Mouse (Mus musculus) embryonic facial prominence, embryonic 12.5 days (tissue): ENCODE measurements around the gene L3mbtl3. TPM values are rescaled to one million over a fixed set of nuclear protein-coding genes. Genes with fewer than 3 reads are reported as not detected.

ENCODE experiments used
- ATAC-seq: fragments of 200-750 bp; cut with Nextera tagmentation; 2 replicates; pipeline ENCODE4 v1.8.0; 2017; ENCODE audit not compliant: insufficient number of reproducible peaks, insufficient read depth, low FRiP score, low TSS enrichment
- H3K27ac ChIP-seq: fragments of 300-500 bp; sonication (generic); 2 replicates; pipeline ENCODE4 v1.5.1; 2016; ENCODE audit warnings: mild to moderate bottlenecking
- H3K27me3 ChIP-seq: fragments of 300-500 bp; sonication (generic); 2 replicates; pipeline ENCODE4 v1.6.1; 2016; ENCODE audit warnings: mild to moderate bottlenecking, moderate library complexity
- H3K36me3 ChIP-seq: fragments of 300-500 bp; sonication (generic); 2 replicates; pipeline ENCODE4 v1.6.1; 2016; ENCODE audit warnings: mild to moderate bottlenecking
- H3K4me1 ChIP-seq: fragments of 300-500 bp; sonication (generic); 2 replicates; pipeline ENCODE4 v1.6.1; 2016
- H3K4me2 ChIP-seq: fragments of 300-500 bp; sonication (generic); replicated peaks from 2 replicates; pipeline ENCODE4 v1.6.1; 2016; ENCODE audit warnings: mild to moderate bottlenecking, moderate library complexity
- H3K4me3 ChIP-seq: fragments of 300-500 bp; sonication (generic); 2 replicates; pipeline ENCODE4 v1.5.1; 2016; ENCODE audit warnings: mild to moderate bottlenecking
- H3K9ac ChIP-seq: fragments of 300-500 bp; sonication (generic); 2 replicates; pipeline ENCODE4 v1.6.1; 2016; ENCODE audit warnings: mild to moderate bottlenecking, moderate library complexity
- H3K9me3 ChIP-seq: fragments of 300-500 bp; sonication (generic); 2 replicates; pipeline ENCODE4 v1.6.1; 2016; ENCODE audit warnings: mild to moderate bottlenecking, moderate library complexity
- WGBS: fragments of 180-500 bp; shearing (Covaris S2); methylation state at CpG from one replicate; pipeline ENCODE4 v1.1.7; 2016; 5-methylcytosine and 5-hydroxymethylcytosine counted together
- microRNA-seq: library from miRNA; unstranded; fragments of <30 nt; microRNA quantifications from one replicate; pipeline ENCODE4, GENCODE M21; 2017
- polyA plus RNA-seq: library from polyadenylated mRNA; unstranded; fragments of >200 nt; fragmentation: Nextera tagmentation; extraction: Ambion mirVana; gene quantifications from 2 replicates; pipeline ENCODE4 v1.2.1, GENCODE M21; 2016

The L3mbtl3 gene
- polyA plus RNA-seq, 1 experiment from 2014 or later = 26.0 TPM

GRCm38 (mm10) chr10:26228187-26228586, 147.6 kb downstream of the L3mbtl3 start:
- H3K9me3 ChIP-seq = no peaks in the 10 kb centered on the region
- no peaks in the 10 kb centered on the region for H3K4me1 ChIP-seq
- no peak overlapping the region for H3K9ac ChIP-seq
- ATAC-seq = no peak
- no peak overlapping the region for H3K4me3 ChIP-seq
- H3K27ac ChIP-seq = no peak overlapping the region
- H3K36me3 ChIP-seq = no peaks in the 10 kb centered on the region
- H3K27me3 ChIP-seq = no peaks in the 10 kb centered on the region
- H3K4me2 ChIP-seq = no peak overlapping the region

GRCm38 (mm10) chr10:26226734-26227133, 149.0 kb downstream of the L3mbtl3 start:
- Histone ChIP-seq H3K9me3 (no peaks in the 10 kb centered on the region), H3K4me2 (no peak overlapping the region), H3K4me3 (no peak overlapping the region), H3K9ac (no peak overlapping the region), H3K4me1 (no peaks in the 10 kb centered on the region), H3K27ac (no peak overlapping the region), H3K36me3 (no peaks in the 10 kb centered on the region), H3K27me3 (no peaks in the 10 kb centered on the region)
- WGBS = 42% methylated on average over 2 of the region's 2 CpGs
- ATAC-seq = no peak

- Histone ChIP-seq H3K27me3 (no peaks in the 10 kb centered on the region), H3K9me3 (no peaks in the 10 kb centered on the region), H3K9ac (no peak overlapping the region), H3K27ac (no peak overlapping the region), H3K4me3 (no peak overlapping the region), H3K36me3 (no peaks in the 10 kb centered on the region), H3K4me2 (no peak overlapping the region), H3K4me1 (no peaks in the 10 kb centered on the region)
- 82% methylated on average over 5 of the region's 5 CpGs for WGBS
- ATAC-seq = no peak
Observed at GRCm38 (mm10) chr10:26226241-26226640, 149.5 kb downstream of the L3mbtl3 start.

Small RNAs within 50 kb of the gene (microRNA-seq; reads per million reads assigned to microRNA genes)
- not detected for gene Gm27754

Other genes starting within 250 kb of the L3mbtl3 start
- 0.47 and 2.2 TPM in 2 replicates for gene Samd3, start 146.3 kb downstream of the L3mbtl3 start, polyA plus RNA-seq